Mouse (Mus musculus) lung, embryonic 15.5 days (tissue): ENCODE results near the gene Chrm1. TPM values are rescaled to one million over a fixed set of nuclear protein-coding genes. Genes with fewer than 3 reads are reported as not detected.
"Not testable (repeated sequence)": the region's sequence is repeated elsewhere in the genome, so short reads cannot be mapped to it uniquely, and the experiment has no call there.

Source experiments
- ATAC-seq: fragments of 200-750 bp; cut with Nextera tagmentation; 2 replicates; pipeline ENCODE4 v1.8.0; 2017; ENCODE audit warnings: moderate number of reproducible peaks, borderline replicate concordance; ENCODE audit not compliant: low FRiP score, low TSS enrichment; ENCODE audit errors: extremely low read depth
- H3K27ac ChIP-seq: fragments of 300-500 bp; sonication (generic); 2 replicates; pipeline ENCODE4 v1.5.1; 2015; ENCODE audit warnings: moderate library complexity, mild to moderate bottlenecking, inconsistent platforms
- H3K27me3 ChIP-seq: fragments of 300-500 bp; sonication (generic); 2 replicates; pipeline ENCODE4 v1.6.1; 2015; ENCODE audit warnings: inconsistent platforms
- H3K36me3 ChIP-seq: fragments of 300-500 bp; sonication (generic); 2 replicates; pipeline ENCODE4 v1.6.1; 2015; ENCODE audit warnings: inconsistent platforms
- H3K4me1 ChIP-seq: fragments of 300-500 bp; sonication (generic); 2 replicates; pipeline ENCODE4 v1.6.1; 2015; ENCODE audit warnings: inconsistent platforms
- H3K4me2 ChIP-seq: fragments of 300-500 bp; sonication (generic); 2 replicates; pipeline ENCODE4 v1.6.1; 2015; ENCODE audit warnings: inconsistent platforms, mild to moderate bottlenecking, moderate library complexity
- H3K4me3 ChIP-seq: fragments of 300-500 bp; sonication (generic); 2 replicates; pipeline ENCODE4 v1.5.1; 2015; ENCODE audit warnings: mild to moderate bottlenecking, inconsistent platforms
- H3K9ac ChIP-seq: fragments of 300-500 bp; sonication (generic); 2 replicates; pipeline ENCODE4 v1.6.1; 2015; ENCODE audit warnings: inconsistent platforms
- H3K9me3 ChIP-seq: fragments of 300-500 bp; sonication (generic); 2 replicates; pipeline ENCODE4 v1.6.1; 2016; ENCODE audit warnings: inconsistent platforms
- WGBS: fragments of 180-500 bp; shearing (Covaris S2); methylation state at CpG from one replicate; pipeline ENCODE4 v1.1.7; 2015; 5-methylcytosine and 5-hydroxymethylcytosine counted together
- polyA plus RNA-seq: library from polyadenylated mRNA; unstranded; fragments of >200 nt; fragmentation: Nextera tagmentation; extraction: Ambion mirVana; gene quantifications from 2 replicates; pipeline ENCODE4 v1.2.1, GENCODE M21; 2015

Chrm1 gene
- polyA plus RNA-seq, 1 experiment from 2014 or later = 0.14 TPM

- 54% methylated on average over 4 of the region's 4 CpGs for WGBS
- Histone ChIP-seq H3K4me3 (peak overlapping the region; percentile 70), H3K27me3 (no peaks in the 10 kb centered on the region), H3K27ac (peak overlapping the region; percentile 96; the same call in 1 of the 2 replicates), H3K9ac (peak overlapping the region; percentile 77), H3K36me3 (peaks cover 27% of the 10 kb centered on the region), H3K4me1 (peaks cover 32% of the 10 kb centered on the region), H3K9me3 (no peaks in the 10 kb centered on the region), H3K4me2 (peak overlapping the region; percentile 61)
- no peak for ATAC-seq
Measured at GRCm38 (mm10) chr19:8722021-8722420, 58.4 kb downstream of the Chrm1 start.

GRCm38 (mm10) chr19:8722559-8722906, 58.9 kb downstream of the Chrm1 start:
- Histone ChIP-seq H3K4me2 (peak overlapping the region; percentile 61), H3K4me3 (peak overlapping the region; percentile 70), H3K36me3 (peaks cover 28% of the 10 kb centered on the region), H3K27me3 (no peaks in the 10 kb centered on the region), H3K27ac (peak overlapping the region; percentile 96), H3K4me1 (peaks cover 32% of the 10 kb centered on the region), H3K9me3 (no peaks in the 10 kb centered on the region), H3K9ac (peak overlapping the region; percentile 77)
- WGBS = under 1% methylated on average over 5 of the region's 5 CpGs
- no peak for ATAC-seq

GRCm38 (mm10) chr19:8722907-8723573, 59.5 kb downstream of the Chrm1 start, which contains the start of gene Slc3a2:
TSS of gene Slc3a2 (minus strand) at chr19:8723369.
- H3K4me3 ChIP-seq = peak within 1 kb of the TSS; percentile 70
- H3K36me3 ChIP-seq = peaks cover 28% of the 10 kb centered on the region
- H3K4me2 ChIP-seq = peak within 1 kb of the TSS; percentile 67
- peak; percentile 96 for ATAC-seq
- H3K27me3 ChIP-seq = no peaks in the 10 kb centered on the region
- peaks cover 32% of the 10 kb centered on the region for H3K4me1 ChIP-seq
- peak within 1 kb of the TSS; percentile 96 for H3K27ac ChIP-seq
- no peaks in the 10 kb centered on the region for H3K9me3 ChIP-seq
- H3K9ac ChIP-seq = peak within 1 kb of the TSS; percentile 91
- under 1% methylated on average over 50 of the region's 50 CpGs for WGBS

GRCm38 (mm10) chr19:8723574-8724346, 60.2 kb downstream of the Chrm1 start:
- peak overlapping the region; percentile 86 for H3K27ac ChIP-seq
- H3K4me2 ChIP-seq = peak overlapping the region; percentile 67
- ATAC-seq = no peak
- peaks cover 32% of the 10 kb centered on the region for H3K4me1 ChIP-seq
- peak overlapping the region; percentile 70 for H3K4me3 ChIP-seq
- H3K9ac ChIP-seq = peak overlapping the region; percentile 91
- under 1% methylated on average over 20 of the region's 20 CpGs for WGBS
- H3K9me3 ChIP-seq = no peaks in the 10 kb centered on the region
- peaks cover 28% of the 10 kb centered on the region for H3K36me3 ChIP-seq
- no peaks in the 10 kb centered on the region for H3K27me3 ChIP-seq

- H3K36me3 ChIP-seq = peaks cover 28% of the 10 kb centered on the region
- peaks cover 32% of the 10 kb centered on the region for H3K4me1 ChIP-seq
- no peaks in the 10 kb centered on the region for H3K27me3 ChIP-seq
- WGBS = 4% methylated on average over 2 of the region's 2 CpGs
- H3K9ac ChIP-seq = peak overlapping the region; percentile 91
- ATAC-seq = no peak
- H3K27ac ChIP-seq = peak overlapping the region; percentile 86
- H3K4me3 ChIP-seq = peak overlapping the region; percentile 70
- H3K4me2 ChIP-seq = peak overlapping the region; percentile 67
- no peaks in the 10 kb centered on the region for H3K9me3 ChIP-seq
Measured at GRCm38 (mm10) chr19:8724392-8724791, 60.8 kb downstream of the Chrm1 start.

GRCm38 (mm10) chr19:8725081-8725613, 61.6 kb downstream of the Chrm1 start:
- H3K27ac ChIP-seq = peak overlapping the region; percentile 86; the same call in 1 of the 2 replicates
- H3K4me3 ChIP-seq = peak overlapping the region; percentile 70
- H3K4me2 ChIP-seq = peak overlapping the region; percentile 67
- peaks cover 32% of the 10 kb centered on the region for H3K4me1 ChIP-seq
- WGBS = 30% methylated on average over 4 of the region's 4 CpGs
- no peak for ATAC-seq
- no peaks in the 10 kb centered on the region for H3K9me3 ChIP-seq
- H3K27me3 ChIP-seq = no peaks in the 10 kb centered on the region
- peaks cover 28% of the 10 kb centered on the region for H3K36me3 ChIP-seq
- H3K9ac ChIP-seq = peak overlapping the region; percentile 91

GRCm38 (mm10) chr19:8726609-8727390, 63.2 kb downstream of the Chrm1 start:
- no peak overlapping the region for H3K4me2 ChIP-seq
- H3K4me3 ChIP-seq = no peak overlapping the region
- no peak overlapping the region for H3K27ac ChIP-seq
- no peaks in the 10 kb centered on the region for H3K9me3 ChIP-seq
- peaks cover 28% of the 10 kb centered on the region for H3K36me3 ChIP-seq
- peaks cover 28% of the 10 kb centered on the region for H3K4me1 ChIP-seq
- H3K27me3 ChIP-seq = no peaks in the 10 kb centered on the region
- H3K9ac ChIP-seq = no peak overlapping the region
- WGBS = 15% methylated on average over 3 of the region's 3 CpGs
- ATAC-seq = no peak

- Histone ChIP-seq H3K9me3 (no peaks in the 10 kb centered on the region), H3K9ac (no peak overlapping the region), H3K27ac (no peak overlapping the region), H3K4me1 (peaks cover 22% of the 10 kb centered on the region), H3K4me3 (no peak overlapping the region), H3K4me2 (no peak overlapping the region), H3K27me3 (no peaks in the 10 kb centered on the region), H3K36me3 (peaks cover 28% of the 10 kb centered on the region)
- WGBS = 13% methylated on average over 5 of the region's 5 CpGs
- ATAC-seq = no peak
Measured at GRCm38 (mm10) chr19:8727495-8728114, 64.0 kb downstream of the Chrm1 start.

- not testable (repeated sequence) for ATAC-seq, H3K27me3 ChIP-seq, H3K27ac ChIP-seq, H3K4me2 ChIP-seq, H3K9ac ChIP-seq, H3K4me3 ChIP-seq, H3K9me3 ChIP-seq
- Histone ChIP-seq H3K36me3 (peaks cover 28% of the 10 kb centered on the region), H3K4me1 (peaks cover 22% of the 10 kb centered on the region)
- WGBS = 27% methylated on average over 3 of the region's 3 CpGs
Measured at GRCm38 (mm10) chr19:8728335-8729099, 64.9 kb downstream of the Chrm1 start.
